Mouse (Mus musculus) 416B (cell line): Measurements from ENCODE around the gene Pik3ca.

Experiments used
- DNase-seq: peaks from one replicate; pipeline ENCODE4 v3.0.0; 2011; ENCODE audit warnings: low read depth

The Pik3ca gene

GRCm38 (mm10) chr3:32397461-32398174 is at the start of gene Pik3ca:
TSS of gene Pik3ca (plus strand) at chr3:32397671.
- peak; percentile 45 for DNase-seq

GRCm38 (mm10) chr3:32347881-32348280 is 49.6 kb upstream of the Pik3ca start:
- no peak for DNase-seq

GRCm38 (mm10) chr3:32361221-32361620 is 36.2 kb upstream of the Pik3ca start:
- DNase-seq = no peak

- peak; percentile 88 for DNase-seq
Observed at GRCm38 (mm10) chr3:32364195-32364594, 33.3 kb upstream of the Pik3ca start.

DNA sequence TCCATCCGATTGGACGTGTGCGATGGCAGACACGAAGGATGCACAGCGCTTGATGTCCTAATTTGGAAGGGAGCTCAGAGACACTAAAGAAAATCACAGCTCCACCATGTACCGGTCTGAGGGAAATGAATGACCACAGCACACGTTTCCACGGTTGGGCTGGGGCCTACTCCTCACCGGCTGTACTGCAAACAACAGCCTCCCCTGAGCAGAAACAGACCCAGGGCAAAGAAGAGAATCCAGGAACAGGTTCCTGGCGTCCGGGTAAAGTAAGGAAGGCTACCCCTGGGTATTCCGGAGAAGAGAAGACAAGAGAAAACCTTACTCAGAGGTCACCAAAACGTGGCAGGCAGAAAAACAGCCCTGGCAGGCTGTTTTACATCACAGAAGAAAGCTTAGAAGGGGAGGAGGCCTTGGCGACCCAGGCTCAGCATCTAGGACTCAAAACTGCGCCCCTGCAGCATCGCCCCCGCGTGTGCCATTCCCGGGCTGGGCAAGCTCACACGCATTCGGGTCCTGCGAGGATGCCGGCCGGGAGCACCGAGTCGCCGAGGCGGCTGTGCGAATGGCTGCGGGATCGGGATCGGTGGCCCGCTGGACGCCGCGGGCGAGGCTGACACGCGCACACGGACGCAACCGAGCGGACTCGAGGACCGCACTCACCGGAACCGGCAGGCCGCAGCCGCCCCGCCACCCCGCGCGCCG is 32.5 kb upstream of the Pik3ca start:
- peak; percentile 66 for DNase-seq

GRCm38 (mm10) chr3:32365546-32366245 is 31.8 kb upstream of the Pik3ca start, which contains the start of gene Zmat3:
TSS of gene Zmat3 (minus strand) at chr3:32366014.
- peak; percentile 80 for DNase-seq

- DNase-seq = no peak
Observed at GRCm38 (mm10) chr3:32366246-32366734, 31.2 kb upstream of the Pik3ca start.

DNA sequence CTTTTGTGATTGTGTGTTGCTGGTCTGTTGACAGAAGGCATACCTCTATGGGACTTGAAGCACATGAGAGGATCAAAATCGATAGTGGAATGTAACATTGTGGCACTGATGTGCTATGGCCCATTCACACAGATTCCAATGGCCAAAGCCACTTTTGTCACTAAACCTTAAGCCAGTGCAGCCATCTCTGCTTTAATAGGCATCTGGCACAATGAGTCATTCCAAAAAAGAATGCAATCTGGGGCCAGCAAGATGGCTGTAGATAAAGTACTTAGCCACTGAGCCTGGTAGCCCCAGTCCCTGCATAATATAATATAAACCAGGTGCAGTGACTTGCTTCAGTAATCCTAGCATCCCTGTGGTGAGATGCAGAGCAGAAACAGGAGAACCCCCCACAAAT is 30.0 kb upstream of the Pik3ca start:
- DNase-seq = peak; percentile 18

DNA sequence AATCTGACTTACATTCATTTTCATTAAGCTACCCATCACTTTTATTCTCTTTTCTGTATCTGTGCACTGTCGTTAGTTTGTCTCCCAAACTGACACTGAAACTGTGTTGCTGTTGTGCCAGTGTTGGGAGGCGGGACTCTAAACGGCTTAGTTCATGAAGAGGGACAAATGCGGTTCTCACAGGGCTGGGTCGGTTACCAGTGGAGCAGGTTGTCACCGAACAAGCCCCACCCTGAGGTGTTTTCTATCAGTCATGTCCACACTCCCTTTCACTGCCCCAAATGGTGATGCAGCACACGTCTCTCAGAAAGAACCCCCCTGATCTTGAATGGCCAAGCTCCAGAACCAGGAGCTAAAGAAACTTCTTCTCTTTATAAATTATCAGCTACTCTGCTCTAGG is 25.5 kb upstream of the Pik3ca start:
- DNase-seq = no peak

DNA sequence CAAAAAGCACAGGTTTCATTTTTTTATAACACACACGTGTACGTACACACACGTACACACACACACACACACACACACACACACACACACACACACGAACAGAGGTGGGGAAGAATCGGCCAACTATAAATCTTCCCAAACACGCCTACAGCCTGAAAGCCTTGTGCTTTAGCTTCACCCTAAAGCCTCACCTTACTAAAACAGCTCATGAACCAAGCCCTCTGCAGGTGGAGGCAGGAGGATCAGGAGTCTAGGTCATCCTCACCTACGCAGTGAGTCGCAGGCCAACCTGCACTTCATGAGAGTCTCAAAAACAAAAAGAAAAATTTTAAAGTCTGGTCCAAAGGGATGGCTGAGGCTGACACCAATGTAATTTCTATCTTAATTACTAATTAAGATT is 25.0 kb upstream of the Pik3ca start:
- no peak for DNase-seq

- no peak for DNase-seq
Observed at GRCm38 (mm10) chr3:32373236-32373635, 24.2 kb upstream of the Pik3ca start.

DNA sequence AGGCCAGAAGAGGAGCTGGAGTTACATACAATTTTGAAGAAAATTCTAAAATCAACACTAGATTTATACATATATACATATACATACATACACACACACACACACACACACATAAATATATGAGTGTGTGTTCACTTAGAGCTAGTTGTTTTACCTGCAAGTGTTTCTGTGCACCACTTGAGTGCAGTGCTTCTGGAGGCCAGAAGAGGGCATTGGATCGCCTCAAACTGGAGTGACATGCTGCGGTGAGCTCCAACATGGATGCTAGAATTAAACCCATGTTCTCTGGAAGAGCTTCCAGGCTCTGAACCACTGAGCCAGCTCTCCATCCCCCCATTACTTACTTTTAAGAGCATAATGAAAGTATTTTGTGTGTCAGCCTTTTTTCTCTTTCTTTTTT is 17.6 kb upstream of the Pik3ca start:
- peak; percentile 66 for DNase-seq

- no peak for DNase-seq
Observed at GRCm38 (mm10) chr3:32381556-32381955, 15.9 kb upstream of the Pik3ca start.

DNA sequence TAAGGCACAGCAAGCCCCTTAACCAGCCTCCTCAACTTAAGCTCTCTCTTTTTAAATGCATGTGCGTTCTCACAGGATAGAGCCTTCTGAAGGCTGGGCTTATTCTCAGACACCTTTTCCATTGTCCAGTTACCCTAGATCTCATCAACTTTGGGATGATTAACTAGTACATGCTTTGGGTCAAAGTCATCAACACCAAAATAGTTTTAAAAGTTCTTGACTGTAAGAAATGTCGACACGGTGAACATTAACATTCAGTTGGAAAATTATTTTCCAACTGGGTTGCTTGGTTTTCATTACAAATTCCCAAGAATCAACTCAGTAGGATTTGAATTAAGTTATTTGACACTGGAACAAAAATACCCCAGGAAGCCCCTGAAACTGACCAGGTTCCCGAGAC is 4.6 kb upstream of the Pik3ca start:
- no peak for DNase-seq

DNA sequence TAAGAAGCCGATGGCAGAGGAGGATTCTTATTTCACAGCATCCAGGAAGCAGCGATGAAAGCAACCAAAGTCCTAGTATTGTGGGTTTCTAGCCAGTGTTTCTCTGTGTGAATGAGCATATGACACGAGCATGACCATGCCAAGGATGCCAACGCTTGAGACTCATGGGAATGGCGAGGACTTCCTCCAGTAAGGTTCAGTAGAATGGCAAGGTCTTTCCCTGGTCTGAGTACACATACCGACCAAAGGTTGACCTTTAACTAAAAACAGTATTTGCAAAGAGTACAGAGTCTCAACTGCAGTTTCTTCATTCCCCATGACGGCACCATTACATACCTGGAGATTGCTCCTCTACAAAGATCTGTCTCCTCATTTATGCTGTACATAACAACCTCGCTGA is 3.5 kb upstream of the Pik3ca start:
- no peak for DNase-seq

- peak; percentile 77 for DNase-seq
Observed at GRCm38 (mm10) chr3:32395771-32396551, 1.5 kb upstream of the Pik3ca start.

DNA sequence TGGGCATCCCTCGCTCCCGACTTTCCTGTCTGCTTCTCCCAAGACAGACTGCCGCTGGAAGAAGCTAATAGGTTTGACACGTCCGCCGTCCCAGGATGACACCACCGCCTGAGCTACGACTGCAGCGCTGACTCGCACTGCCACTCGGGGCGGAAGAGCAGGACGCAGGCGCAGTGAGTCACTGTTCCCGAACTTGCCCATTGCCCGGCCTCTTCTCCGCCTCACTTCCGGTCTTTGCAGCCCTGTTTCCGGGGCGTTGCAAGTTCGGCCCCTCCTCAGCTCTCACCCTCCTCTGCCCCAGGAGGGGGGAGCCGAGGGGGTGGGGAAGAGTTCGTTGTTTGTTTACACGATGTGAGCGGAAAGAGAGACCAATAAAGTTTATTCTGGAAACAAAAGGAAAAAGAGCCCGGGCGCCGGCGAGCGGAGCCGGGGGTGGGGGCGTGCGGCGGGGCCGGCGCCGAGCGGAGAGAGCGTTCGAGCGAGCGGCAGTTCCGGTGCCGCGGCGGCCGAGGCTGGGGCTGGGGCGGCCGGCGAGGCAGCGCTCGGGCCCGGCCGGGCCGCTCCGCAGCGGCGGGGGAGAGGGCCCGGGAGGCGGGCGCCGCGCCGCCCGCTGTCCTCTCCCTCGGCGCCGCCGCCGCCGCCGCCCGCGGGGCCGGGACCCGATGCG is 544 bp upstream of the Pik3ca start:
- DNase-seq = peak; percentile 99

DNA sequence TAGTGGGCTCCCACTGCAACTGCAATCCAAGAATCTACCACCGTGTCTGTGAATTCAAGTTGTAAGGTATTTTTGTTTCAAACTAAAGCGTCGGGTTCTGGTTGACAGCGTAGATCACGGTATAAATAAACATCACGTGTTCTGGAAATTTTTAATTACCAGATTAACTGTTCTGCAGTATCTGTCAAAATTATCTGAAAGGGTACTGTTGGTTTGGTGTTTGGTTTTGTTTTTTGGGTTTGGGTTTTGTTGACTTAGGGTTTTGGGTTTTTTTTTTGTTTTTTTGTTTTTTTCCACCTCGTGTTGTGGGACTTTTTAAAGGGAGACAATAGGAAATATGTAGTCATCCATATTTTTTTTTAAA is 686 bp downstream of the Pik3ca start:
- no peak for DNase-seq

- no peak for DNase-seq
Observed at GRCm38 (mm10) chr3:32398623-32399022, 1.2 kb downstream of the Pik3ca start.

- DNase-seq = no peak
Observed at GRCm38 (mm10) chr3:32399381-32399780, 1.9 kb downstream of the Pik3ca start.

DNA sequence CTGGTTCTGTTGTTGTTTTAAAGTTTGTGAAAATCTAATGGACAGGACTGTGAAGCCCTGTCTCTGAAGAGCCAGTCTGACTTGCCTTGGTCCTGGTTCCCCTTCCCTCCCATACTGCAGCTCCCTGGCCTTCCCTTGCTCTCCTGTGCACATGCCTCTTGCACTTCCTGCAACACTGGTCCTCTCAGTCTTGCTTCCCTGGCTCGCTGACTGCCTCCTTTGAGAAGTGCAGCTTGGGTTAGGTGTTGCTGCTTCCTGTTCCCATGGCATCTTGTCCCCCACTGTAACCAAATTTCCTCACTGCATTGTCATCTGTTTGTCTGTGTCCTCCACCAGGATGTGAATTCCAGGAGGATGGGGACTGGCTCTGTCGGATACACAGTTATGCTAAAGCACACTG is 2.5 kb downstream of the Pik3ca start:
- DNase-seq = no peak

DNA sequence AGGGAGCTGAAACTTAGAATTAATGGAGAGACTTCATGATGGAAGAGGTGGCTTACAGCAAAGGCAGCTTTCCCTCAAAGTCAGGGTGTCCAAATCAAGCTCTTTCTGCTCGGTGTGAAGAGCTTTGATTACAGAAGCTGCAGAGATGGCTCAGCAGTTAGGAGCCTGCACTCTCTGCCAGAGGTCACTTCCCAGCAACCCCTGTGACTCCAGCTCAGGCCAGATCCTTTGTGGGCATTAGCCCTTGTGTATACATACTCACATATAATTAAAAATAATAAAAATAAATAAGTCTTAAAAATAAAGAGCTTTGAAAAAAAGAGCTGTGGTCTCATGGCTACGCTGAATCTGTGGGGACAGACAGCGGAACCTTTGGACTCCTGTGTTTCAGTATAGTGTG is 4.1 kb downstream of the Pik3ca start:
- DNase-seq = no peak
